Mouse (Mus musculus) lung, postnatal 0 days (tissue): ENCODE results near the gene Erp29. TPM values are rescaled to one million over a fixed set of nuclear protein-coding genes. Genes with fewer than 3 reads are reported as not detected.

Source experiments
- ATAC-seq: fragments of 200-750 bp; cut with Nextera tagmentation; 2 replicates; pipeline ENCODE4 v1.8.0; 2017; ENCODE audit warnings: moderate library complexity
- DNase-seq: peaks from one replicate; pipeline ENCODE4 v3.0.0-alpha.2; 2016; ENCODE audit warnings: low spot score
- H3K27ac ChIP-seq: fragments of 300-500 bp; sonication (generic); 2 replicates; pipeline ENCODE4 v1.5.1; 2014; ENCODE audit warnings: antibody characterized with exemption, mild to moderate bottlenecking, low read length, mixed read lengths
- H3K27me3 ChIP-seq: fragments of 300-500 bp; sonication (generic); replicated peaks from 2 replicates; pipeline ENCODE4 v1.6.1; 2014; ENCODE audit warnings: low read length, mixed read lengths; ENCODE audit not compliant: insufficient read depth
- H3K36me3 ChIP-seq: fragments of 300-500 bp; sonication (generic); 2 replicates; pipeline ENCODE4 v1.6.1; 2014; ENCODE audit warnings: low read length, mixed read lengths; ENCODE audit not compliant: insufficient read depth
- H3K4me1 ChIP-seq: fragments of 300-500 bp; sonication (generic); 2 replicates; pipeline ENCODE4 v1.6.1; 2014; ENCODE audit warnings: antibody characterized with exemption, low read depth, low read length, mixed read lengths; ENCODE audit not compliant: insufficient read depth
- H3K4me2 ChIP-seq: fragments of 300-500 bp; sonication (generic); replicated peaks from 2 replicates; pipeline ENCODE4 v1.6.1; 2014; ENCODE audit warnings: low read depth, mild to moderate bottlenecking, low read length, moderate library complexity, mixed read lengths
- H3K4me3 ChIP-seq: fragments of 300-500 bp; sonication (generic); 2 replicates; pipeline ENCODE4 v1.5.1; 2014; ENCODE audit warnings: low read depth, low read length
- H3K9ac ChIP-seq: fragments of 300-500 bp; sonication (generic); replicated peaks from 2 replicates; pipeline ENCODE4 v1.6.1; 2014; ENCODE audit warnings: low read depth, mild to moderate bottlenecking
- H3K9me3 ChIP-seq: fragments of 300-500 bp; sonication (generic); 2 replicates; pipeline ENCODE4 v1.6.1; 2016; ENCODE audit warnings: low read length, mixed read lengths
- CTCF ChIP-seq: IDR thresholded peaks from 2 replicates; pipeline ENCODE4 v1.5.1; 2016; ENCODE audit warnings: antibody characterized with exemption, mild to moderate bottlenecking
- EP300 ChIP-seq: IDR thresholded peaks from 2 replicates; pipeline ENCODE4 v1.6.1; 2016; ENCODE audit warnings: antibody characterized with exemption, mild to moderate bottlenecking, control low read depth
- WGBS: fragments of 180-500 bp; shearing (Covaris S2); extraction: QIAGEN DNeasy Blood & Tissue Kit; methylation state at CpG from one replicate; pipeline ENCODE4 v1.1.7; 2014; 5-methylcytosine and 5-hydroxymethylcytosine counted together
- polyA plus RNA-seq: library from polyadenylated mRNA; unstranded; fragments of >200 nt; fragmentation: Nextera tagmentation; extraction: Ambion mirVana; gene quantifications from 2 replicates; pipeline ENCODE4 v1.2.1, GENCODE M21; 2015

Erp29 gene
- polyA plus RNA-seq, 1 experiment from 2014 or later: 123 TPM

- TF ChIP-seq EP300 (no peak), CTCF (no peak)
- Histone ChIP-seq H3K4me3 (no peak overlapping the region), H3K27ac (no peak overlapping the region), H3K4me2 (no peak overlapping the region), H3K4me1 (no peaks in the 10 kb centered on the region), H3K9me3 (no peaks in the 10 kb centered on the region), H3K27me3 (no peaks in the 10 kb centered on the region), H3K9ac (no peak overlapping the region), H3K36me3 (no peaks in the 10 kb centered on the region)
- WGBS: 26% methylated on average over 1 of the region's 1 CpGs
- no peak for ATAC-seq
- DNase-seq: peak; percentile 37
Measured at GRCm38 (mm10) chr5:121462171-121462502, 9.8 kb upstream of the Erp29 start.

DNA sequence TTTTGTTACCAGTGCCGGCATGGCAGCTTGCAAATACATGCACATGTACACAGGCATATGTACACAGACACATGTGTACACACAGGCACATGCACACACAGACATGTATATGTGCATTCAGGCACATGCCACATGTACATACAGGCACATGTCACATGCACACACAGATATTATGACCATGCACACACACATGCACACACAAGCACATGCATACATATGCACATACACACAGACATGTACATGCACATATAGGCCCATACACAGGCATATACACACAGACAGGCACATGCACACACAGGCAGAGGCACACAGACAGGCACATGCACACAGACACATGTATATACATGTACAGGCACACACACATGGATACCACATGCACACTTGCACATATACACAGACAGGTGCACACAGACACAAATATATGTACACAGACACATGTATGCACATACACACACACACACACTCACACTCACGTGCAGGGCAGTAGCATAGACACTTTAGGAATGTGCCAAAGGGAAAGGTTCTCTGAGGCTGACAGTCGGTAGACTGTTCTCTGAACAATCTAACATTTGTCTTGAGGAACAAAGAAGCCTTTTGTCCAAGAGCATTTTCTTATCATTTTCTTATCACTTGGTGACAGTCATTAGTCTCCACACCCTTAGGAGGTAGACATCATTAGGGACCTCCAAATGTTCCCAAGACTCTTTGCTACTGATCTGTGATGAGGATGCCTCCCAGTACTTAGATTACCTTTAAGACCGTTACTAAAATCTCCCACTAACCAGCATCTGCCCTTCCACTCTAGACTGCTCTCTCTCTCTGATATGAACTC is 9.2 kb upstream of the Erp29 start:
- H3K4me1 ChIP-seq: no peaks in the 10 kb centered on the region
- ATAC-seq (no peak), DNase-seq (no peak)
- no peaks in the 10 kb centered on the region for H3K36me3 ChIP-seq
- H3K27me3 ChIP-seq: no peaks in the 10 kb centered on the region
- no peaks in the 10 kb centered on the region for H3K9me3 ChIP-seq
- no peak overlapping the region for H3K9ac ChIP-seq
- H3K4me3 ChIP-seq: no peak overlapping the region
- no peak for TF ChIP-seq EP300
- TF ChIP-seq CTCF: no peak
- H3K4me2 ChIP-seq: no peak overlapping the region
- H3K27ac ChIP-seq: no peak overlapping the region
- WGBS: 33% methylated on average over 4 of the region's 4 CpGs

- DNase-seq: no peak
- Histone ChIP-seq H3K36me3 (no peaks in the 10 kb centered on the region), H3K9ac (no peak overlapping the region), H3K4me2 (no peak overlapping the region), H3K27me3 (no peaks in the 10 kb centered on the region), H3K9me3 (no peaks in the 10 kb centered on the region), H3K4me1 (peaks cover 16% of the 10 kb centered on the region), H3K4me3 (no peak overlapping the region), H3K27ac (no peak overlapping the region)
- WGBS: 52% methylated on average over 9 of the region's 9 CpGs
- no peak for ATAC-seq
- TF ChIP-seq CTCF (no peak), EP300 (no peak)
Measured at GRCm38 (mm10) chr5:121455510-121456265, 3.4 kb upstream of the Erp29 start.

DNA sequence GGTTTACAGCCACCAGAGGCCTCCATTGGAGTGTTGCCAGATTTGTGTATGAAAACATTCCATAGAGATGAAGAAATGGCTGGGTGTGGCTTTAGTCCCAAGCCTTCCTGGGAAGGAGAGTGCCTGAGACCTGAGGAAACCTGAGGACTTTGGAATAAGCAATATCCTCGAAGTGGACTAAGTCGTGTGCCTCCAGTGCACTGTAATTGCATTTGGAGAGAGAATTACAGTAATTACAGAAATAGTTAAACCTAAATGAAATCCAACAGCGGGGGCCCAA is 2.1 kb upstream of the Erp29 start:
- peak overlapping the region; percentile 96 for H3K27ac ChIP-seq
- H3K4me2 ChIP-seq: no peak overlapping the region
- 0 out of 2 replicates have a peak, but pooled peaks cover under 1% of the 10 kb centered on the region for H3K36me3 ChIP-seq
- H3K9ac ChIP-seq: no peak overlapping the region
- ATAC-seq (no peak), DNase-seq (peak; percentile 88)
- TF ChIP-seq CTCF: no peak
- TF ChIP-seq EP300: 0 out of 2 replicates have a peak, but pooled peaks have one; percentile 35
- WGBS: 47% methylated on average over 3 of the region's 3 CpGs
- no peaks in the 10 kb centered on the region for H3K9me3 ChIP-seq
- H3K27me3 ChIP-seq: no peaks in the 10 kb centered on the region
- peaks cover 16% of the 10 kb centered on the region for H3K4me1 ChIP-seq
- H3K4me3 ChIP-seq: no peak overlapping the region

- no peaks in the 10 kb centered on the region for H3K9me3 ChIP-seq
- ATAC-seq (no peak), DNase-seq (no peak)
- peak overlapping the region; percentile 96 for H3K27ac ChIP-seq
- H3K4me3 ChIP-seq: no peak overlapping the region
- H3K4me2 ChIP-seq: no peak overlapping the region
- H3K4me1 ChIP-seq: peaks cover 16% of the 10 kb centered on the region
- H3K9ac ChIP-seq: no peak overlapping the region
- no peaks in the 10 kb centered on the region for H3K27me3 ChIP-seq
- 0 out of 2 replicates have a peak, but pooled peaks have one; percentile 46 for TF ChIP-seq EP300
- no peak for TF ChIP-seq CTCF
- H3K36me3 ChIP-seq: peaks cover 5% of the 10 kb centered on the region; the same call in 1 of the 2 replicates
- 60% methylated on average over 13 of the region's 13 CpGs for WGBS
Measured at GRCm38 (mm10) chr5:121453743-121454502, 1.6 kb upstream of the Erp29 start.

DNA sequence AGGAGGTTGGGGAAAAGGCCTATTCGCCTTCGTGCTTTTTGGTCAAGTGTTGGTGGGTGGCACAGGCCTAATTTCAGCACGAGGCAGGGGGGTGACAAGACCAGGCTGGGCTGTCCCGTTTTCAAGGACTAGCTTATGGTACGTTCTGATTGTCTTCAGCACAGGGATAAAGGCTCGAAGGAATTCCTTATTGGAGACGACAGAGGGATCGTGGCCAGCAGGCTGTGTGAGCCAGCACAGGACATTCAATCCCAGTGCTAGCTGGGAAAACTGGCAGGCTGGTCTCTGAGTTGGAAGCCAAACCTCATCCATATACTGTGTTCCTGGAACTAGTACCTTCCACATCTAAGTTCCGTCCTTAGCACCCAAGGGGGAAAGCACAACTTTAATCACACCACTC is 600 bp upstream of the Erp29 start:
- no peak for DNase-seq

More for the DNA sequence above, 600 bp upstream of the Erp29 start:
- WGBS: 7% methylated on average over 9 of the region's 9 CpGs
- Histone ChIP-seq H3K27ac (peak overlapping the region; percentile 96), H3K4me2 (peak overlapping the region; percentile 66), H3K4me3 (peak overlapping the region; percentile 82), H3K9me3 (no peaks in the 10 kb centered on the region), H3K36me3 (peaks cover 12% of the 10 kb centered on the region), H3K9ac (peak overlapping the region; percentile 80), H3K4me1 (peaks cover 16% of the 10 kb centered on the region), H3K27me3 (no peaks in the 10 kb centered on the region)
- peak; percentile 14 for ATAC-seq
- TF ChIP-seq EP300 (no peak), CTCF (no peak; the same call in 1 of the 2 replicates)
